Mouse (Mus musculus) adrenal gland, postnatal 0 days (tissue): Measurements from ENCODE around the gene Necap2. TPM values are rescaled to one million over a fixed set of nuclear protein-coding genes. Genes with fewer than 3 reads are reported as not detected.

ENCODE experiments used
- polyA plus RNA-seq: library from polyadenylated mRNA; unstranded; fragments of >200 nt; fragmentation: Nextera tagmentation; extraction: Ambion mirVana; gene quantifications from 2 replicates; pipeline ENCODE4 v1.2.1, GENCODE M21; 2015

The Necap2 gene
- 61.4 and 79.4 TPM in 2 replicates for polyA plus RNA-seq

DNA sequence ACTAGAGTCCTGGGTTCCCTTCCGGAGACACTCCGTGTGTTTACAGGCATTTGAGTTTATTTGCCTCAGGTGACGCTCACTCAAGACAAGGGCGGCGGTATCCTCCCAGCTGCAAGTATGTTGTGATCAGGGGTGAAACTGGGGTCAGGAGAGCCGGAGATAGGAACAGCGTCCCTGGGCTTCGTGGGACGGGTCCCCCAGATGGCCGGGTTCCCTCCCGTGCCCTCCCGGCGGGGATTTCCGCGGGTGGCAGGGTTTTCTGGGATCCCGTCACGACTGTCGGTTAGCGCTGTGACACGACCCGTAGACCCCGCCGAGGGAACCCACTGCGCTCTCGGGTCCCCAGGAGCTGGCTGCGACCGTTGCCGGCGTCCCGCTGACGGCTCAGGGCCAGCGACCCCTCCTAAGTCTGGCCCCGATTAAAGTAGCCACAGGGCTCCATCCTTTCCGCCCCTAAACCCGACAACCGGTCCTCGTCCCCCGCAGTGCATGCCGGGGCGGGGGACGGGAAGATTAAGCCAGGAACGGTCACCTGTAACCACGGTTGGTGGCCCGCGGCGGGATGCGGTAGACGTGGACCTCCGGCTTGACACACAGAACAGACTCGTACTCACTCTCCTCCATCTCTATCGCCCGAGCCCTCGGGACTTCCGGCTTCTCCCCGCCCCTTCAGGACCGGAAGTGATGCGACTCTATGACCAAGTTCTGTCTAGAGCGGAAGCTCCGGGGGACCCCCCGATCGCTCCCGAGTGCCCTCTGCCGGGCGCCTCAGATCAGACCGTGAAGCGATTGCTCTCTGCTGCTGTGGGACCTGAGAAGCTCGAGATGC, at the start of gene Necap2:
Gene Necap2, minus strand, starts transcription at position 677 of the 829 bp plus-strand sequence.

DNA sequence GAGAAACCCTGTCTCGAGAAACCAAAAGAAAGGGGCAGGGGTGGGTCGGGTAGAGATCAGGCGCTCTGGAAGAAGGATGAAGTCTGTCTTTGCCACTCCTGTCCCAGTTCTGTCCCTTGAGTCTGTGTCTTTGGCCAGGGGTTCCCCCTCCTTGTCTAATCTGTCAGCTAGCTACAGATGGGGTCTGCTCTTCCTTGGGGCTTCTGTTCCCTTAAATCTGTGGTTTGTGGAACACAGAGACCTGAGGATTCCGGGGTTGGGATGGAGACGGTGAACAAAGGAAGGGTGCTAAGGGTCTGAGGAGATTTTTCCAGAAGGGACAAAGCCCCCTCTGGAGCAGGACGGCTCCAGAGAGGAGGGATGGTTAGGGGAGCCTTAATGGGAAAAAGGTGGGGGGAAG, 9.9 kb upstream of the Necap2 start, which contains the start of gene Spata21:
Gene Spata21, plus strand, starts transcription at position 301 of the 400 bp plus-strand sequence.

DNA sequence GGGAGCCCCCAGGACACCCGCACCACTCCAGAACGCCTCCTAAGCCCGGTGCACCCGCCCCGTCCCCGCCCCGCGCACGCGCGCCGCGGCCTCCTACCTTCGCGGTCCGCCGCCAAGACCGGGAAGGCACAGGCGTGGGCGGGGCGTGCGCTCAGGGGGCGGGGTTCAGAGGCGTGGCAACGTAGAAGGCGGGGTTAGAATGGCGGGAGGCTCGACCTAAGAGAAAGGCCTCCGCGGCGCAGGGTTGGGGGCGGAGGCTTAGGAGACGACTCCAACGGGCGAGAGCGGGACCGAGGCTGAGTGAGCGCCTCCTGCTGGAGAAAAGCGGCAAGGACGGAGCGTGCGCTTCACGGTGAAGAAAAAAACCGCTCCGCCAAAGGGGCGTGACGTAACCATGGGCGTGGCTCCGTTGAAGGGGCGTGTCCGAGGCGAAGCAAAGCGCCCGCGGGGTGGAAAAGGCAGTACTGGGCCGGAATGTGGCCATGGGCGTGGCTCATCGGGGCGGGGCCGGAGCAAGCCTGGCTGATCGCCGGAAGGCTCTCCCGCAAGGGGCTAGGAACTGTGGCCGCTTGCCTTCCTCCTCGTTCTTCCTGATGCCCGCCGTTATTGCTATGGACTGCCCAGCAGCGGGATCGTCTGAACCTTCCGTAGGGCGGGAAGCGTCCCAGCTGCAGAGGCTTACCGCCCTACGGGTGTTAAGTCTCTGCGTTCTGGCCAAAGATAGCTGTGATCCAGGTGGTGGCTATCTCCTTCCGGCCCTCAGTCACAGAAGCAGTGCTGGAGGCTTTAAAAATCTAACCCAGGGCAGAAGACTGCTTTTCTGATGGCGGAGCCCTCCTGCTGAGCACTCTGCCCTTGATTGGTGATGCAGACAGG, 17.5 kb downstream of the Necap2 start, which contains the start of gene Crocc:
Gene Crocc, minus strand, starts transcription at position 125 of the 876 bp plus-strand sequence.

Other genes with a start within 250 kb of the Necap2 start
- gene Padi1, start 232.6 kb downstream of the Necap2 start, polyA plus RNA-seq: 0.05 and 0.06 TPM in 2 replicates
- gene Padi2, start 172.0 kb downstream of the Necap2 start, polyA plus RNA-seq: 3.3 and 6.9 TPM in 2 replicates
- 582 and 618 TPM in 2 replicates for gene Sdhb, start 117.2 kb downstream of the Necap2 start, polyA plus RNA-seq
- gene Atp13a2, start 91.5 kb downstream of the Necap2 start, polyA plus RNA-seq: 37.0 and 38.6 TPM in 2 replicates
- 263 and 391 TPM in 2 replicates for gene Mfap2, start 67.9 kb downstream of the Necap2 start, polyA plus RNA-seq
- 2.3 and 2.8 TPM in 2 replicates for gene Crocc, start 17.8 kb downstream of the Necap2 start, polyA plus RNA-seq
- 0.14 and 0.22 TPM in 2 replicates for gene Spata21, start 10.0 kb upstream of the Necap2 start, polyA plus RNA-seq
- gene Szrd1, start 61.4 kb upstream of the Necap2 start, polyA plus RNA-seq: 19.4 and 21.3 TPM in 2 replicates
- 12.9 and 13.8 TPM in 2 replicates for gene Fbxo42, start 69.6 kb upstream of the Necap2 start, polyA plus RNA-seq
- gene Rsg1, start 135.6 kb upstream of the Necap2 start, polyA plus RNA-seq: 2.3 and 2.6 TPM in 2 replicates
- gene Arhgef19, start 161.1 kb upstream of the Necap2 start, polyA plus RNA-seq: 8.5 and 11.6 TPM in 2 replicates
- gene Epha2, start 222.9 kb upstream of the Necap2 start, polyA plus RNA-seq: 2.6 and 4.0 TPM in 2 replicates